Mouse (Mus musculus): ENCODE measurements around the gene Tfap2e.

The Tfap2e gene

DNA sequence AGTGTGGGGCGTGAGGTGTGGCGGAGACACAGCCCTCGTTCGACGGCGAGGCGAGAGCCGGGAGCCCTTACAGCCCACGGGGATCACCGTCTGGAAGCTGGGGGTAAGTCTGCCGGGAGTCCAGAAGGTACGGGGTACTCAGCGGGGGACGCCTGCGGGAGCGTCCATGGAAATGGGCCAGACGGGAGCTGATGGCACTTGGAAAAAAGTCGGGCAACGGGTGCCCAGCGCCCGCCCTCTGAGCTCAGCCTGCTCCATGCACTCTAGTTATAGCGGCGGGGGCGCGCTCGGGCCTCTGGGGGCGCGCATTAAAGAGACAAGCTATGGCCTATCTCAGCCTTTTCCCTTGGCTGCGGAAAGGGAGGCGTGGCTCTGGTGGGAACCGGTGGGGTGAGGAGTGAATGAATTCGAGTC, at the start of gene Tfap2e:
Gene Tfap2e, minus strand, starts transcription at position 240 of the 414 bp plus-strand sequence.
- no peak for DNase-seq

DNA sequence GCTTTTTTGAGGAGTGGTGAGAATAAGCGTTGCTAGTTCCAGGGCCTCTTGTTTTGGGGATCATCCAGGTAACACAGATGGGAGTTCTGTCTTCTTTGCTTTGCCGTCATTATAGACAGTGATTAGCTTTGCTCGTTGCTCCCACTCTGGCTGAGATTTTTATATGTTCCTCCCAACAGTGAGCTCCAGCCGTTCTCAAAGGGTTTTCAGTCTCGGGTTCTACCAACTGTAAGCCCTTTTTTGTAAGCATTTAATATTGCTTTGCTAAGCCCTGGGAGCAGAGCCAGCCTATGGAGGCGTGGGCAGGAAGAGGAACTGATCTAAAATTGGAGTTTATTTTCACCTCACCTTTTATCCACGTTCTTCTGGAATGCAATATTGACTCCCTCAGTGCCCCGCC, 47.0 kb upstream of the Tfap2e start:
- peak; percentile 29 to 34 for DNase-seq

DNA sequence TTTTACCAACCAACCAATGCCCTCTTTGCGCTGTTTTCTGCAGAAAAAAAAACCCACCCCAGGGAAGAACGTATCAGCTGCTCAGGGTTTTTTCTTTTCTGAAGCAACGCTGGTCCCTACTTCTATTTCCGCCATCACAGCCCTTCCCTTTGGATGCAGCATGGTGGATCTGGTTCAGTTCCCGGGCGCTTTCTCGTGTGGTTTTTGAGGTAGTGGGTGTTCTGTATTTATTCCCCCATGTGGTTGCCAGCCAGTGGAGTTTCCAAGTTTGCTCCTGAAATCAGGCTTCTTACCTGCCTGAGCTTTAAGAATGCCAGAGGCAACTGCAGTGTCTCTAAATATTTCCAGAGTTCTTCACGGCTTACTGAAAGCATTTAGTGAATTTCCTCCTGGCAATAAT, 46.5 kb upstream of the Tfap2e start:
- no peak for DNase-seq

DNA sequence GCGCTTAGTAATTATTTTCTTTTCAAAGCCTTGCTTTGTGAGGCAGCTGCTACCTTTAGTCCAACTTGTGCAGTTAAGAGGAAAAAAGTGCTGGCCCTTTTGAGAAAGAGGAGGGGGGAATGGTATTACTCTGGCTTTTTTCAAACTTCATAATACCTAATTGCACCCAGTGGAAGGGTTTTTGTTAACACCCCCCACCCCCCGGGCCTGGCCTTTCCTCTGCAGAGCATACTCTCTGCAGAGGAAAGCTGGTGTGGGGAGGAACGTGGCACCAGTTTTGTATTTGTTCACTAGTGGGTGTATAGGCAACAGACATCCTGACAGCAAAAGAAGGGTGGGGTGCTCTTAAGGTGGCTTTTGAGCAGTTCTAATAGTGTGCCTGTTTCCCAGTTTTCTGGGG, 45.8 kb upstream of the Tfap2e start:
- no peak for DNase-seq

DNA sequence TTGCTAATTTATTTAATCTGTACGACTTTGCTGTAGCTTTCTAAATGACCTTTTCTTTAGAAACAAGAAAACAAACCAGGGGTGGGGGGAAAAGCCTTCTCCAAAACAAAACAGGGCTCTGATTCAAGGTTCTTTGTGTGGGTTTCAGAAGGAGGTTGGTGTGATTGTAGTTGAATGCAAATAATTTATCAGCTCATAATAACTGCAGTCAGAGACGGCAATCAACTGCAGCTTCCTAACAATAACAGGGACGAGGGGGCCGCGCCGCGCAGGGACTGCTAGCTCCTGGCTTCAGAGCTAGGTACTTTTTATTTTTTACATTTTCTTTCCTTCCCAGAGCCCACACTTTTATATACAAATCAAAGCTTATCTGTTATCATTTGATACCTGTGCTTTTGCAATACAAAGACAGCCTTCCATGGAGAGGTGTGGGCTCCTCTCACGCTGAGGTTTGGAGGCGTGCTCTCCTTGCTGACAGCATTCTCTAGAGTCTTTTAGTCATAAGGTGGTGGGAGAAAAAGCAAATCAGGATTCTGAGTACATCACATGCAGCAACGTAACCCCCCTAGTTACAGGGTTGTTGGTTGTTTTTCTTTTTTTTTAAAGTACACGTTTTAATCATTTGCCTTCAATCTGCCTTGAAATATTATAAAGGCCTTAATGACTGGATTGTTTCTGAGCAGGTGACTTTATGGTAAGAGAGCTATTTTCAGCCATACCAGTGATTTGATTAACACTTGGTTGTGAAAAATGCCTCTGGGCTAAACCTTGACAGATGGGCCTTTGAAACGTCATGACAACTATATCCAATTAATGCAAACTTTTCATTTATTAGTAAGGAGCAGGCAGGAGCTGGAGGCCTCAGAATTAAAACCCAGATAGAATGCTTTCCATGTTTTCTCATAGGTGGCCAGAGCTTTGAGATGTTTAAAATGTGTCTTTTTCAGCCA, 44.1 kb upstream of the Tfap2e start:
- DNase-seq, result no peak

DNA sequence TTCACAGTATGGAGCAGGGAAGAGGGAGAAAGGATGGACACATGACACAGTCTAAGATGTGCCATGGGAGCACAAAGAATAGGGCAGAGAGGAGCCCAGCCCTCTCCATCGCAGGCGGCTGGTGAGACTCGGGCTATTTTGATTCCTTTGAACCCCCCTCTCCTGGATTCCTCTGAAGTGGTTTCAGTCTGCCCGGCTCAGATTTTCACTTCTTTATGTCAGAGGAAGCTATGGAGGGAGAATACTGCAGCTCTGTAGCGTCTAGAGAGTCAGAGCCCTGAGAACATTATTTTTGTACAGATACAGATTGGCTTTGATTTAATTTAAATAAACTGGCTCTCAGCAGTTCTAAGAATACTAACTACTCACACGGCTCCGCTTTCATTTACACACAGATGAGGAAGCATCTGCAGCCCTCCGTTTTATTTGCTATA, 43.1 kb upstream of the Tfap2e start:
- DNase-seq, result no peak

DNA sequence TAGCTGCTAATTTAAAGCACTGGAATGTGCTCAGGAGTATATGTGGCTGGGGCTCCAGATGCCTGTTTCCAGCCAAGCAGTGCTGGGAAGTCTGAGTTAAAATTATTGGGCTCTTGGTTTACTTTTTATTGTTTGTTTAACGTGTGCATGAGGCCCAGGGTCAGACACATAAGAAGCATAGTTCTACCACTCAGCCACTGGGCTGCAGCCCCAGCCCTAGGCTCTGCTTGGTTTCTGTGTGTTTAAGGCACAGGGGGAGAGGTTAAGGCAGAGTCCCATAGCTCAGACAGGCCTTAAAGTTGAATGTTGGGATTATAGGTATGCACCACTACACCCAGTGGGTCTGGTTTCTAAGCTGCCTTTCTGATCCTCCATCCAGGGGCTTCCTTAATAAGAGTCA, 39.1 kb upstream of the Tfap2e start:
- no peak for DNase-seq

DNA sequence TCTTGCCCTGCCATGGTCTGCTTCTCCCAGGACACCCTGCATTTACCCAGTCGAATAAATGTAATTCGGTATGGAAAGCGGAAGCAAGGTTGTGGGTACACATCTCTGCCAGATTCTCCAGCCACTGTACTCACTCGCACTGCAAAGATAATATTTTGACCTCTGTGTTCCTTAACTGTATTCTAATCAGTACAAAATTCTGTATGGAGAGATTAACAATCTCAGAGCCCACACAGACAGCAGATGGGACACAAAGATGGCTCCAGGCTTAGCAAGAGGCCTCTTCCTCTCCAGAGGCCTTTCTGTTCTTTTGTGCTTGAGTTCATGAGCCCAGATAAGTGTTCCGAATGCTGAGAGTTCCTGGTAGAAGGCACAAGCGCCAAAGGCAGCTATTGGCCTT, 37.8 kb upstream of the Tfap2e start:
- no peak for DNase-seq

DNA sequence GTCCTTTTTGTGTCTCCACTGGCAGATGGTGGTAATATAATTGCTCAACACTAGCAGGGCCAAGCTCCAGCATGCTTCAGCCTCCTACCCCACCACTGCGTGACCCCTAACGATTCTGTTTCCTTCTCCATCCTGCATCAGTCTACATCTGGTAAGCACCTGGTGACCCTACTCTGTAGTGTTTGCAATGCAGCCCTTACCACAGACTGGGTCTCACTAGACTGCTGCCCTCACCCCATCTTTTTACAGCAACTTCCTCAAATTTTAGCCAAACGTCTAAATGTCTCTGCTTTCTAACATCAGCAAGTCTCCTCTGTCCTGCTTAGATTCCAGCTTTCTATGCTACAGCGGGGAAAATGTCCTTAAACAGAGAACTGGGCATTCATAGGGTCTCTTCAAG, 34.8 kb upstream of the Tfap2e start:
- no peak for DNase-seq

DNA sequence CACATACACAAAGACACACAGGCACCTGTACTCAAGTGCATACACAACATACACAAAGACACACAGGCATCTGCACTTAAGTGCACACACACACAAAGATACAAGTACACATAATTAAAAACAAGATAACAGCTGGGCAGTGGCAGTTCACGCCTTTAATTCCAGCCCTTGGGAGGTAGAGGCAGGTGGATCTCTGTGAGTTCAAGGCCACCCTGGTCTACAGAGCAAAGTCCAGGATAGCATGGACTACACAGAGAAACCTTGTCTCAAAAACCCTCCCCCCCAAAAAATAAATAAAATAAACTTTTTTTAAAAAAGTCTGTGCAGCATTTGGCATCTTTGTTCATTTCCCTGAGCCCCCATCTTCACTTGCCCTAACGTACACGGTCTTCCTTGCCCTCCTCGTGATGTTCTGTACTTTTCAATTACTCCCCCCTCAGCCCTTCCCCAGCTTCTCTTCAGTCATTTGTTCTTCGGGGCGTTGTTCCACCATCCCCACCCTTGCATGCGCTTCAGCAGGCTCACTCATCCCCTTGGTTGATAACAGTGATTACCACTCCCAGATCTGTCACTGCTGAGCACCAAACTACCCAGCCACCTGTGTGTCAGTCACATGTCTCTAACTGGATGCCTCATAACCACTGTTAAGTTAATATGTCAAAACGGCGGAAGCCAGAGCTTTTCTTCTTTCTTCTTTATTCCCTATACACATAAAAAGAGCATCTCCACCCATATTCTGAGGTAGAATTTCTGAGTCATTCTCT, 33.9 kb upstream of the Tfap2e start:
- DNase-seq, result no peak

DNA sequence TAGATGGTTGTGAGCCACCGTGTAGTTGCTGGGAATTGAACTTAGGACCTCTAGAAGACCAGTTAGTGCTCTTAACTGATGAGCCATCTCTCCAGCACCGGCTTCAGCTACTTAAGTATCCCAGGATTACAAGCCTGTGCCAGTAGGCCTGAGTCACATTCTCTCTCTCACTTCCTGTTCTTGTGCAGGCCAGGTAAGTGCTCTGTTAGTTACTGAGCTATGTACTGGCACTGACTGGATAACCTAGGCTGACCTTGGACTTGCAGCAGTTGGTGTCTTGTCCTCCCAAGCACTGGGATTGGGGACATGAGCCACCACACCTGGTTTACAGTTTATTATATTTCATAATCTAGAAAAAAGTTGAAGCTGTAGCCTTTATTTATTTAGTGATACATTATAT, 27.4 kb upstream of the Tfap2e start:
- no peak for DNase-seq

DNA sequence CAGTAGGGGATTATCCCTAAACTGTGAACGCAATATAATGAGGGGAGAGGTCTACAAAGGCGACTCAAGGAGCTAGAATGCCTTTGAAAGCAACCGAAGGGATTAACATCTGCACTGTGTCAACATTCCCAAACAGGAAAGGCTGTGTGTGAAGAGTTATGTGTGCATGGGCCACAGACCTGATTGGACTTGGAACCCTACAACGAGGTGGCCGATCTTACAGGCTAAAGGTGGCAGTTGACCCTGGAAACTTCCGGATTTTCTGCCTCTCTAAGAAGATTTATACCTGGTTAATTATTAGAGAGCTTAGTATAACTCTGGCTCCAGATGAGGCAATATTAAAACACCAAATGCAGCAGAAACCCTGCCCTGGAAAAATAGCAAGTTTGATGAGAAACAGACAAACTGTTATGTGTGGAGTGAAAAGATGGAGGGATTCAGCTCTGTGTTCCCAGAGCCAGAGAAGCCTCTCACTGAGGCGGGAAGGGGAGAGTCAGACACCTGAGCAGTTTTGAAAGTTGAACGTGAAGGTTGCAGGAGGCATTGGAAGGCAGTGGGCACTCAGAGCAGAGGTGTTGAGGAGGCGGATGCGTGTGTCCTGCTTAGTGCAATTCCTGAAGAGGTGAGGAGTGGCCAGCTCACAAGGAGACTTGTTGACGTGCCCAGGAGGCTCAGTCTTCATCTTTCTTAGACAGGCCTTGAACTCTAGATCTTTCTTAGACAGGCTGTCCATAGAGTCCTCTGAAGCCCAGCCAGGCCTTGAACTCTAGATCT, 26.7 kb upstream of the Tfap2e start:
- no peak for DNase-seq

DNA sequence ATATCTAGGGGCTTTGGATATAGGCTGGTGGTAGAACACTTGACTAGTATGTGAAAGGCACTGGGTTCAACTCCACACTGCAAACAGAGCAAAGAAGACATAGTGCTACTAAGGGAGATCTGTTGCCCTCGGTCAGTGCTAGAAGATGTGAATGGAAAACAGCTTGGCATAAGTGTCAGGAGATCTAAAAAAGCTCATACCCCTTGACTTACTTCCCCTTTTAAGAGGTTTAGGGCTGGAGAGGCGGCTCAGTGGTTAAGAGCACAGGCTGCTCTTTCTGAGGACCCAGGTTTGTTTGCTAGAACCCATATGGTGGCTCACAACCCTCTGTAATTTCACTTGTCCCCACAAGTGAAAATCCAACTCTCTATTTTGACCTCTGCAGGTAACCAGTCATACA, 23.4 kb upstream of the Tfap2e start:
- DNase-seq, result no peak

DNA sequence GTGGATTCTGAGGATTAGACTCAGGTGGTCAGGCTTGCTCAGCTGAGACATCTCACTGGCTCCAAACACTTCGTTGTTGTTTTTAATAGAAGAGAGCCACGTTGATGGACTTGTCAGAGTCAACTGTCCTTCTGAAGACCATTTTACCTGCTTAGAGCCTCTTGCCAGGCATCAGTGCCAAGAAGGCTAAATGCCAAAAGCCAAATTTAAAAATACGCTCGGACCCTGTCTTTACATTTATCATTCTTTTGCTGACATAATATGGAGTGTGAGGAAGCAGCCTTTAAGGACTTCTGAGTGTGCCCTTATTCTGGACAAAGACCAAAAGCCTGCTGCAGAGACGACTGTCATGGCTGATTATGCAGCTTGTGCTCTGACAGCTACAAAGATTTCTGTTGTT, 22.3 kb upstream of the Tfap2e start:
- DNase-seq, result peak in 1 of 2 experiments; percentile 30

DNA sequence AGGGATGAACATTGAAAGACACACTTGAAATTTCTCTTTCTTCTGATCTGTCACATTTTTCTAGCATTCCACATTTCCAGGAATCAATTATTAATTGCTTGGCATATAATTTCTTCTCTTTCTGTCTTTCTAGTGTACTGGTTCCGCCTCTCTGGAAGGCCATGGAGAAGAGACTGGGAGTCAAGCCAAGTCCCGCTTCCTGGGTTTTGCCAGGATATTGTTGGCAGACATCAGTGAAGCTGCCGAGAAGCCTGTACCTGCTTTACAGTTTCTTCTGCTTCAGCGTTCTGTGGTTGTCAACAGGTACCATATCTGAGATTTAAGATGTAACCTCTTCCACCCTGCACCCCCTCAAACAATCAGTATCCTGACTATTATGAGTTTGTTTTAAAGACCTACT, 20.7 kb upstream of the Tfap2e start:
- DNase-seq, result peak; percentile 87 to 92

DNA sequence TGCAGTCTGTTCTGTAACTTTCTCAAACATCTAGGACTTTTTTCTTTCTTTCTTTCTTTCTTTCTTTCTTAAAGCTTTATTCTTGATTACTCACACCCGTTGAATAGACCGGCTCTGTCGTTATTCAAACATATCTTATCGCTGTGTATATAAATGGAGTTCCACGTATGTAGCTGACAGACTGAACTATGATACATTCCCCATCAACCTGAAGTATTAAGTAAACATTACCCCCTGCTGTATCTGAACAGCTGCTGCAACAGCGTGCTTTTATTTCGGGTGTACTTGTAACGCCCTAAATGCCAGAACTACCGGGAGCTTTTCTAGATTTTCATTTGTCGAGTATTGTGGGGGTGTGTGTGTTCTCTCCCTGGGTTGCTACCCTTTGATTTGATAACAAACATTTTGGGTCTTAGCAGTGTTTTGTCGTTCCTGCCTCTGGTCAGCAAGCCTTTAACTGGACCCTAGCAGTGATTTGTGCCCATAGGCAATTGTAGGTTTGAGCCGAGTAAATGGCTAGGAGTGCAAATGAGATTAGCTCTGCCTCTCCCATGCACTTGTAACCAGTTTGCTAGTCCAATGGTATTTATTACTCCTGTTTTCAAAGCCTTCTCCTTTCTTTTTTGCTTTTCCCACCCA, 18.8 kb upstream of the Tfap2e start:
- no peak for DNase-seq

DNA sequence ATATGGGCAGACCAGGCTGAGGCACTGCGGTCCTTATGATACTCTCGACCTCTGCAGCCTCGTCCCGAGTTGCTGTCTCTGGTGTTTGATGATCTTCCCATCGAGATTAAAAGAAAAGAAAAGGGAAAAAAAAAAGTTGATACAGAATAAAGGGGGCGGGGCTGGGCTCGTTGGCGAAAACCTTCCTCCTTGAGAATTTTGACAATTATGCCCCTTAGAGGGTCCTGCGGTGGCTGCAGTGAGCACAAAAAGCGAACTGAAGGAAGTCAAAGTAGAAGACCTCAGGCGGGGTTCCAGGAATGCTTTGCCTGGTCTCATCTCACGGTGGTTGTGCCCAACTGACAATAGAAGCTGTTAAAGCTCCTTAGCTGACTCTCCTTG, 18.2 kb upstream of the Tfap2e start:
- DNase-seq, result no peak

DNA sequence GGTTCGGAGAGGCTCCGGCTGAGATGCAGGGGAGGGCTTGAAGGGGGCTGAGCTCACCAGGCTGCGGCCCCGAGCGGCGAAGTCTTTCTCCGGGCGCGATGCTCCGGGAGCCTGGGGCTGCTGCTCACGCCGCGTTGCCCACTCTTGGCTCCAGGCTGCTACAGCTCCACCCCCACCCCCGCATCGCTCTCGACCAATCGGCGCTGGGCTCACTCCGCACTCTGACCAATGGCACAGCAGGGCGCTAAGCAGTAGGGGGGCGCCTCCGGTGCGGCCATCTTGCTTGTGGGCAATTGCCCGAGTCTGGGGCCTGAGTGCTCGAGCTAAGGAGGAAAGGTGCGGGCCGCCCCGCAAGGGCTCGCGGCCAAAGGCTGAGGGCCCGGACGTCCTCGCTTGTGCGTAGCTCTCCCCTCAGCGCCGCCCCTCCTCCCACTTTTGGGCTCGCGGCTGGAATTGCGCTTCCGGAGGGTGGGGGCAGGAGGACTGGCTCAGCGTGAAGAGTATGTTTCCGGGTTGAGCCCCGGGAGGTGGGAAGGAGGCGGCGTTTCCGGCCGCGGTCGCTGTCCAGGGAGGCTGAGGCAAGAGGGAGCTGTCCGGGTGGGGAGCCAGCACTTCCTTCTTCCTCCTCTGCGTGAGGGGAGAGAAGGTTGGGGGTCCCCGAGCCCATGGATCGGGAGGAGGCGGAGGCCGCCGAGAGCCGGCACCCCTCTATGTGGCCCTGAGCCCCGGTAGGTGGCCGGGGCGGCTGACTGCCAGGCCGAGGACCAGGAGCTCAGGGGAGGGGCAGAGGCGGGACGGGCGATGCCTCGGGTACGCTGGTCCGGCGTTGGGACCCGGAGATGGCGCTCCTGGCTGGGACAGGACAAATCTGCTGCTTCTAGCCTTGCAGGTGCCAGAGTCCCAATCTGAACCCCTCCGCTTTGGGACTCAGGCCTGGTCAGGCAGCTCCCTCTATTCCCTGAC, 17.5 kb upstream of the Tfap2e start, which contains the start of the genes Ncdn and AU040320:
Gene Ncdn, minus strand, starts transcription at position 171 of the 963 bp plus-strand sequence.
Gene AU040320, plus strand, starts transcription at position 277 of the 963 bp plus-strand sequence.
- DNase-seq, result peak; percentile 98 to 99

DNA sequence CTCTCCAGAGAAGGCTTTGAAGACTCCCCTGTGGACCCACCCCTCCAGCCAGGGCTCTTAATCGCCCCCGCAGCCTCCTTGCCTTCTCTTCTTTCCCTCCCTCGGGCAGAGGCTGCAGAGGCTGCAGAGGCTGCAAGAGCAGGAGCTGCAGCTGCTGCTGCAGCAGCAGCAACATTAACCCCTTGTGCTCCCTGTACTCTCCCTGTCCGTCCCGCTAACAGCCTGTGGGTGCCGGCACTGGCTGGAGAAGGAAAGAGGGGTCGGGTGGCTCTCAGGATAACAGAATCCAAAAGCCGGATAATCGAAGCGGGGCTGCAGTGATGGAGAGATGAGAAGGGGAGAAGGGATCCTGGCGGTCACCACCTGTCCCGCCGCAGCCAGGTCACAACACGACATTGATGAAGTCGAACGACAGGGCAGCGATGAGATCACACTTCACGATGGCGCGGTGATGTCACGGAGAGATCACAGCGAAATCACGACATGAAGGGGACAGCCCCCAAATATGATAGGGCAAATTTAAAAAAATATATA, 16.6 kb upstream of the Tfap2e start:
- peak; percentile 59 to 63 for DNase-seq

DNA sequence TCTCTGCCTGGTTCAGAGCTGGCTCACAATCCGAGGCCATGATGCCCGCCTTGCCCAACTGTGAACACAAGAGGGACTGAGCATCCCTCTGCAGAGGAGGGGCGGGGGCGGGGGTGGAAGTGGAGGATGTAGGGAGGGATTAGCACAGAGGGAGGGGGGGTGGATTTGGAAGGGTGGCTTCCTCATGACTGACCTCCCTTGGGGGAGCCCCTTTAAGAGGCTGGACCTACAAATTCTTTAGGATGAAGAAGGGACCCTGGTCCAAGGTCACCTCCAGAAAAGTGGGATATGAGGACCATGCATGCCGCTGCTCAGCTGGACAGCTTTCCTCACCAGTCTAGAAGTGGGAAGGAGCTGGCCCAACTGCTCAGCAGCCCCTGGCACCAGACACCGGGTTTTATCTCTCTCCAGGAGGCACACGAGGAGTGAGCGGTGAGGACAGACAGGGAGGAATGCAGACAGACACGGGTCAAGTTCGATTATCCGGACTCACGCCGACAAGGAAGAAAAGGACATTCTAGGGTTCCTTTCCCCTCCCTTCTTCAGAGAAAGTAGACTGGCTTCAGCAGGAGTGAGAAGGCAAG, 16.1 kb upstream of the Tfap2e start:
- peak; percentile 54 to 63 for DNase-seq
